ENCODE assay signal across 33 mouse cellular contexts in the genomic region with DNA sequence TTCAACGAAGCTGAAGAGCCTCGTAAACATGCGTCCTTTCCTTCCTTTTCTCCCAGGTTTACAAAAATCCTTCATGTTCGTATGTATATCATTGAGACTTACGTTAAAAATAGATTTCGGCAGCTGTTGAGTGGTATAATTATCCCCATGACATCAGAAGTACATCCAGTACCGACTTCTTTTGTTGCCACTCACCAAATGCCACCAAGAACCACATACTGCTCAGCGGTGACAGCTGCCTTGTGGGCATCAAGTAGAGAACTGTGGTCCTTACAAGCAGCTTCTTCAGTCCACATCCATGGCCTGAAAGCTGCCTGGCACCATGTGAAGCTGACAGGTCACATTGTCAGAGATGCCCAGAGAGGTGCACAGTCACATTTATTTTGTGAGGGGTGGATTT. TPM values are rescaled to one million over a fixed set of nuclear protein-coding genes. Genes with fewer than 3 reads are reported as not detected.
A peak's percentile ranks its signal among the peaks of the same experiment; 100 is the strongest.
DNase-seq lines count a peak whose midpoint lies in the region; ATAC-seq lines count a peak whose summit lies in the region.
"Had no signal": no experiment of that assay in that cellular context is flagged by ENCODE, and none has a peak within 500 bp of the region (broad histone marks: within the 10 kb centered on the region; RNA-seq: fewer than 3 reads in every experiment).

No protein-coding gene starts in this region.

- no peak for DNase-seq in frontal cortex, postnatal 14 days (ENCODE audit: low spot score in 2 of 2)
- DNase-seq in layer of hippocampus, adult 9-11 months, result peak; percentile 74
- no peak for DNase-seq in layer of hippocampus, adult 9-10 months (ENCODE audit: low spot score)
- peak; percentile 28 for DNase-seq in midbrain, embryonic 11.5 days (ENCODE audit: low spot score, missing footprints)
- DNase-seq in left cerebral cortex, postnatal 36 days (ENCODE audit: low spot score in 2 of 2), result peak; percentile 23 to 27
- DNase-seq in Muller cell, postnatal 12 days (ENCODE audit: inconsistent ontology term), result no peak
- DNase-seq: adrenal gland, postnatal 10 days; cerebellum, adult 11 months; cerebellum, adult 9-10 months; cerebellum, postnatal 36 days; embryo, embryonic 11 days; gastrocnemius, postnatal 10 days; kidney, adult 8-10 months; liver, postnatal 0 days; lung, postnatal 36 days; thymus, postnatal 25 days had no signal

- no peaks in the 10 kb centered on the region; the same call in 1 of the 2 replicates for H3K4me1 ChIP-seq in midbrain, embryonic 11.5 days (ENCODE audit: control insufficient read depth, insufficient read depth, low read length)
- 0 out of 2 replicates have a peak, but pooled peaks cover 2% of the 10 kb centered on the region for H3K4me1 ChIP-seq in midbrain, embryonic 16.5 days (ENCODE audit: control insufficient read depth, insufficient read depth, low read length)
- H3K4me1 ChIP-seq: intestine, embryonic 15.5 days; liver, embryonic 12.5 days; stomach, embryonic 15.5 days had no signal

- WGBS in midbrain, embryonic 11.5 days, result 91% methylated on average over 8 of the region's 8 CpGs
- WGBS in midbrain, embryonic 16.5 days, result 93% methylated on average over 8 of the region's 8 CpGs

- peak; percentile 55 for ATAC-seq in frontal cortex, adult (ENCODE audit: low TSS enrichment)
- ATAC-seq in midbrain, embryonic 11.5 days (ENCODE audit: low FRiP score), result no peak
- no peak for ATAC-seq in midbrain, embryonic 16.5 days
- ATAC-seq: forebrain, embryonic 14.5 days; hindbrain, postnatal 0 days; intestine, embryonic 15.5 days; liver, embryonic 12.5 days; liver, postnatal 0 days; Patski had no signal

- H3K4me3 ChIP-seq in midbrain, embryonic 11.5 days (ENCODE audit: low read depth, low read length), result no peak overlapping the region
- no peak overlapping the region for H3K4me3 ChIP-seq in midbrain, embryonic 16.5 days (ENCODE audit: low read depth, low read length)
- H3K4me3 ChIP-seq: embryonic facial prominence, embryonic 12.5 days; intestine, embryonic 15.5 days; liver, embryonic 12.5 days; midbrain, embryonic 12.5 days; stomach, embryonic 15.5 days had no signal

- intact Hi-C loops in left cerebral cortex, postnatal 36 days (cut with DNase I), result loop anchor here (5.0 kb wide), 4 partner anchors 67 to 278 kb away; no protein-coding TSS in a partner anchor

- no peaks in the 10 kb centered on the region for H3K27me3 ChIP-seq in midbrain, embryonic 11.5 days (ENCODE audit: control insufficient read depth, insufficient read depth, low read length)
- H3K27me3 ChIP-seq in midbrain, embryonic 16.5 days (ENCODE audit: control insufficient read depth, insufficient read depth, low read depth, low read length), result no peaks in the 10 kb centered on the region
- H3K27me3 ChIP-seq: embryonic facial prominence, embryonic 12.5 days; intestine, embryonic 15.5 days; midbrain, embryonic 12.5 days; Patski; stomach, embryonic 15.5 days had no signal

- H3K36me3 ChIP-seq in midbrain, embryonic 11.5 days (ENCODE audit: control insufficient read depth, insufficient read depth, low read length), result no peaks in the 10 kb centered on the region
- no peaks in the 10 kb centered on the region for H3K36me3 ChIP-seq in midbrain, embryonic 16.5 days (ENCODE audit: control insufficient read depth, insufficient read depth, low read length)
- H3K36me3 ChIP-seq: embryonic facial prominence, embryonic 12.5 days; G1E; intestine, embryonic 15.5 days; liver, embryonic 12.5 days; midbrain, embryonic 12.5 days; stomach, embryonic 15.5 days had no signal

- no peak overlapping the region for H3K9ac ChIP-seq in midbrain, embryonic 11.5 days (ENCODE audit: low read length)
- H3K9ac ChIP-seq in midbrain, embryonic 16.5 days (ENCODE audit: low read depth, low read length), result no peak overlapping the region
- H3K9ac ChIP-seq: embryonic facial prominence, embryonic 12.5 days; intestine, embryonic 15.5 days; liver, embryonic 12.5 days; liver, postnatal 0 days; midbrain, embryonic 12.5 days; stomach, embryonic 15.5 days had no signal

- H3K27ac ChIP-seq in midbrain, embryonic 11.5 days (ENCODE audit: low read depth, low read length), result no peak overlapping the region
- H3K27ac ChIP-seq in midbrain, embryonic 16.5 days (ENCODE audit: low read length), result no peak overlapping the region
- H3K27ac ChIP-seq: embryonic facial prominence, embryonic 12.5 days; hindbrain, postnatal 0 days; intestine, embryonic 15.5 days; kidney, postnatal 0 days; liver, embryonic 12.5 days; midbrain, embryonic 12.5 days; stomach, embryonic 15.5 days had no signal

- H3K4me2 ChIP-seq in midbrain, embryonic 11.5 days, result no peak overlapping the region
- no peak overlapping the region for H3K4me2 ChIP-seq in midbrain, embryonic 16.5 days (ENCODE audit: low read length)
- H3K4me2 ChIP-seq: embryonic facial prominence, embryonic 12.5 days; intestine, embryonic 15.5 days; liver, embryonic 12.5 days; midbrain, embryonic 12.5 days; stomach, embryonic 15.5 days had no signal

- no peaks in the 10 kb centered on the region for H3K9me3 ChIP-seq in midbrain, embryonic 11.5 days (ENCODE audit: control insufficient read depth, low read length)
- no peaks in the 10 kb centered on the region for H3K9me3 ChIP-seq in midbrain, embryonic 16.5 days (replicated peaks; ENCODE audit: control insufficient read depth, low read length, poor library complexity, severe bottlenecking)
- H3K9me3 ChIP-seq: embryonic facial prominence, embryonic 12.5 days; G1E; intestine, embryonic 15.5 days; liver, embryonic 12.5 days; midbrain, embryonic 12.5 days; stomach, embryonic 15.5 days had no signal

RNA-seq across cellular contexts. Expression of a gene that starts 26.4 kb away (rescaled TPM):
- polyA plus RNA-seq in midbrain, embryonic 11.5 days (2014; fragmentation: Nextera tagmentation; extraction: Ambion mirVana), result 2.5 and 2.7 TPM in 2 replicates
- 0.36 and 0.50 TPM in 2 replicates for polyA plus RNA-seq in midbrain, embryonic 16.5 days (2015; fragmentation: Nextera tagmentation; extraction: Ambion mirVana)
- 1 to 10 TPM in 1 of 2 experiments, under 1 TPM in 1; 0.69 to 1.3 TPM for total RNA-seq in left cerebral cortex, postnatal 36 days (2021)
- total RNA-seq: heart, postnatal 25 days had no signal
- polyA plus RNA-seq: G1E had no signal

RNA-seq across cellular contexts. Expression of a gene that starts 38.7 kb away (rescaled TPM):
- not detected in 2 replicates for polyA plus RNA-seq in midbrain, embryonic 11.5 days (2014; fragmentation: Nextera tagmentation; extraction: Ambion mirVana)
- polyA plus RNA-seq in midbrain, embryonic 16.5 days (2015; fragmentation: Nextera tagmentation; extraction: Ambion mirVana), result 0.11 and 0.23 TPM in 2 replicates
- total RNA-seq in left cerebral cortex, postnatal 36 days (2021), result under 1 TPM; 0.27 to 0.36 TPM
- total RNA-seq: adrenal gland, postnatal 10 days; gastrocnemius, postnatal 10 days; heart, postnatal 25 days; megakaryocyte, adult 5-6 weeks had no signal
- polyA plus RNA-seq: G1E; hindbrain, embryonic 11.5 days; intestine, embryonic 15.5 days; large intestine, adult 2 months; liver, embryonic 12.5 days; liver, postnatal 0 days; neural tube, embryonic 14.5 days; Patski; stomach, embryonic 15.5 days had no signal

Comparison
In these comparisons a context has a peak if more than half of its experiments do, and no peak if none do; other contexts are left out.
1. DNase-seq: peak in layer of hippocampus, adult 9-11 months (single experiment), midbrain, embryonic 11.5 days (single experiment) and left cerebral cortex, postnatal 36 days (2 of 2); none in frontal cortex, postnatal 14 days (0 of 2), layer of hippocampus, adult 9-10 months (single experiment) and Muller cell, postnatal 12 days (single experiment).